Mouse (Mus musculus) megakaryocyte, embryonic 14.5 days (primary cell): ENCODE data around the gene Ell.

ENCODE experiments used
- FLI1 ChIP-seq: IDR thresholded peaks from 2 replicates; pipeline ENCODE4 v1.6.1; 2012; ENCODE audit warnings: low read length, inconsistent platforms, mixed read lengths
- GATA1 ChIP-seq: IDR thresholded peaks from 3 replicates; pipeline ENCODE4 v1.6.1; 2012; ENCODE audit warnings: mixed read lengths, low read length, inconsistent platforms, borderline replicate concordance

- TF ChIP-seq FLI1 (no peak), GATA1 (no peak)
Measured at GRCm38 (mm10) chr8:70631436-70631835, 92.2 kb downstream of the Ell start.
